Mouse (Mus musculus) forebrain, embryonic 12.5 days (tissue): ENCODE measurements around the gene Bhlha9. TPM values are rescaled to one million over a fixed set of nuclear protein-coding genes. Genes with fewer than 3 reads are reported as not detected.

Source experiments
- ATAC-seq: fragments of 200-750 bp; cut with Nextera tagmentation; 2 replicates; pipeline ENCODE4 v1.8.0; 2017; ENCODE audit warnings: moderate TSS enrichment; ENCODE audit not compliant: low FRiP score
- H3K27ac ChIP-seq: fragments of 300-500 bp; sonication (generic); 2 replicates; pipeline ENCODE4 v1.5.1; 2016; ENCODE audit warnings: mild to moderate bottlenecking
- H3K27me3 ChIP-seq: fragments of 300-500 bp; sonication (generic); 2 replicates; pipeline ENCODE4 v1.6.1; 2016; ENCODE audit warnings: mild to moderate bottlenecking
- H3K36me3 ChIP-seq: fragments of 300-500 bp; sonication (generic); replicated peaks from 2 replicates; pipeline ENCODE4 v1.6.1; 2016; ENCODE audit warnings: mild to moderate bottlenecking
- H3K4me1 ChIP-seq: fragments of 300-500 bp; sonication (generic); 2 replicates; pipeline ENCODE4 v1.6.1; 2016
- H3K4me2 ChIP-seq: fragments of 300-500 bp; sonication (generic); 2 replicates; pipeline ENCODE4 v1.6.1; 2016; ENCODE audit warnings: mild to moderate bottlenecking, moderate library complexity
- H3K4me3 ChIP-seq: fragments of 300-500 bp; sonication (generic); replicated peaks from 2 replicates; pipeline ENCODE4 v1.5.1; 2016; ENCODE audit warnings: mild to moderate bottlenecking
- H3K9ac ChIP-seq: fragments of 300-500 bp; sonication (generic); 2 replicates; pipeline ENCODE4 v1.6.1; 2016; ENCODE audit warnings: mild to moderate bottlenecking
- H3K9me3 ChIP-seq: fragments of 300-500 bp; sonication (generic); 2 replicates; pipeline ENCODE4 v1.6.1; 2016
- WGBS: fragments of 180-500 bp; shearing (Covaris S2); methylation state at CpG from one replicate; pipeline ENCODE4 v1.1.7; 2016; 5-methylcytosine and 5-hydroxymethylcytosine counted together
- polyA plus RNA-seq: library from polyadenylated mRNA; unstranded; fragments of >200 nt; fragmentation: Nextera tagmentation; extraction: Ambion mirVana; gene quantifications from 2 replicates; pipeline ENCODE4 v1.2.1, GENCODE M21; 2016

Bhlha9 gene
- not detected in 2 replicates for polyA plus RNA-seq

- H3K27me3 ChIP-seq = peaks cover 81% of the 10 kb centered on the region
- peak within 1 kb of the TSS; percentile 52 for H3K4me2 ChIP-seq
- no peaks in the 10 kb centered on the region for H3K9me3 ChIP-seq
- peaks cover 7% of the 10 kb centered on the region; the same call in 1 of the 2 replicates for H3K4me1 ChIP-seq
- H3K27ac ChIP-seq = no peak within 1 kb of the TSS
- H3K9ac ChIP-seq = no peak within 1 kb of the TSS
- H3K4me3 ChIP-seq = peak within 1 kb of the TSS; percentile 32
- whole genome bisulfite sequencing = 57% methylated on average over 15 of the region's 15 CpGs
- no peak for ATAC-seq
- no peaks in the 10 kb centered on the region for H3K36me3 ChIP-seq
Measured at GRCm38 (mm10) chr11:76671871-76672475, at the start of gene Bhlha9. TSS of gene Bhlha9 (plus strand) at chr11:76672470.

DNA sequence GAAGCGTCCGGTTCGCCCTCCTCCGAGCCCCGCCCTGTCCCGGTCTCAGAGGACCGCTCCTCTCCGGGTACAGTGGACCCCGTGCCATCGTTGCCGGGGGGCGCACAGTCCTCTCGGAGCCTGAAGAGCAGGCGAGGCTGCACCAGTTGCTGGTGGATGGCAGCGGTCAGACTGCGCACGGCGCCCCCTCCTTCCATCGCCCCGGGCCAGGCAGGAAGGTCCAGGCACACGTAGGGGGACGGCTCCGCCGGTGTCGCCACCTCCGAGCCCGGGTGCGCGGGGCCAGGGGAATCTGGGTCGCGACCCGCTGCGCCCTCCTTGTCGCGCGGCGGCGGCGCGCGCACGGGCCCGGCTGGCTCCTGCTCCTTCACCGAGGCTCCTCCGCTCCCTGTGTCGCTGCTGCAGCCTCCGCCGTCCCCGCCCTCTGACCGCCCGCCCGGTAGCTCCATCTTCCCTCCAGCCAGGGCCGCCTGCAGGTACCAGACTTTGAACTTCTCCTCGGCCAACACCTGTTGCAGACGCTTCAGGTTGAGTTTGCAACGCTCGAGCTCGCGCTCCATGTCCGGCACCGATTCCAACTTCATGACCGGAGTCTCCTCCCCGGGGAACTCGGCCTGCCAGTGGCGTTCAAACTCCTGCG, 49.6 kb upstream of the Bhlha9 start:
- Histone ChIP-seq H3K4me1 (peaks cover 19% of the 10 kb centered on the region), H3K9me3 (no peaks in the 10 kb centered on the region), H3K27me3 (peaks cover 54% of the 10 kb centered on the region), H3K36me3 (no peaks in the 10 kb centered on the region), H3K4me2 (peak overlapping the region; percentile 99), H3K9ac (peak overlapping the region; percentile 67), H3K4me3 (peak overlapping the region; percentile 65), H3K27ac (no peak overlapping the region)
- WGBS = under 1% methylated on average over 54 of the region's 66 CpGs
- peak; percentile 60 for ATAC-seq

- H3K4me3 ChIP-seq = peak overlapping the region; percentile 65
- peak overlapping the region; percentile 99 for H3K4me2 ChIP-seq
- H3K27ac ChIP-seq = no peak overlapping the region
- peak; percentile 86 for ATAC-seq
- H3K9ac ChIP-seq = peak overlapping the region; percentile 67
- under 1% methylated on average over 70 of the region's 72 CpGs for WGBS
- H3K4me1 ChIP-seq = peaks cover 19% of the 10 kb centered on the region
- peaks cover 54% of the 10 kb centered on the region for H3K27me3 ChIP-seq
- no peaks in the 10 kb centered on the region for H3K36me3 ChIP-seq
- no peaks in the 10 kb centered on the region for H3K9me3 ChIP-seq
Measured at GRCm38 (mm10) chr11:76623206-76623961, 48.9 kb upstream of the Bhlha9 start.

DNA sequence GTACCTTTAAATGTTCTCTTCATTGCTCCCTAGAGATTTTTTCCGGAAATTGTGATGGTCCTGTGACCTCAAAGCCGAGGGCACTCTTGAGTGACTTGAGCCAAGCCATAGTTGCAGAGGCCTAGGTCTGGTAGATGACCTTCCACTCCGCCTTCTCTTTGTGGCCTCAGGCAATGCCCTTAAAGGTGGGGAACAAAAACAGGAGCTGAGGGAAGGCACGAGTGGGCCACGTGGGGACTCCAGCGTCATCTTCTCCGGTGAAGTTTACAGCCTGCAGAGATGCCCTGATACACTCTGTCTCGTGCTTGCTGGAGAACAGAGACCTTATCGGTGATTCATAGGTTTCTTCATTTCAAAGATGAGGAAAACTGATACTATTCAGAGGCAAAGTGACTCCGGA, 48.2 kb upstream of the Bhlha9 start:
- Histone ChIP-seq H3K9me3 (no peaks in the 10 kb centered on the region), H3K4me1 (peaks cover 19% of the 10 kb centered on the region), H3K4me3 (no peak overlapping the region), H3K27me3 (peaks cover 54% of the 10 kb centered on the region), H3K36me3 (no peaks in the 10 kb centered on the region), H3K27ac (no peak overlapping the region), H3K9ac (no peak overlapping the region), H3K4me2 (peak overlapping the region; percentile 99)
- no peak for ATAC-seq
- 59% methylated on average over 10 of the region's 10 CpGs for whole genome bisulfite sequencing

- no peak for ATAC-seq
- Histone ChIP-seq H3K36me3 (no peaks in the 10 kb centered on the region), H3K4me3 (no peak overlapping the region), H3K27ac (no peak overlapping the region), H3K4me2 (no peak overlapping the region), H3K4me1 (peaks cover 19% of the 10 kb centered on the region), H3K27me3 (peaks cover 52% of the 10 kb centered on the region), H3K9me3 (no peaks in the 10 kb centered on the region), H3K9ac (no peak overlapping the region)
- WGBS = 85% methylated on average over 3 of the region's 3 CpGs
Measured at GRCm38 (mm10) chr11:76624881-76625280, 47.4 kb upstream of the Bhlha9 start.

- ATAC-seq = no peak
- WGBS = 79% methylated on average over 5 of the region's 5 CpGs
- Histone ChIP-seq H3K4me2 (no peak overlapping the region), H3K27ac (no peak overlapping the region), H3K4me1 (no peaks in the 10 kb centered on the region), H3K9me3 (no peaks in the 10 kb centered on the region), H3K27me3 (peaks cover 22% of the 10 kb centered on the region), H3K9ac (no peak overlapping the region), H3K4me3 (no peak overlapping the region), H3K36me3 (no peaks in the 10 kb centered on the region)
Measured at GRCm38 (mm10) chr11:76628613-76629012, 43.7 kb upstream of the Bhlha9 start.

- no peak for ATAC-seq
- Histone ChIP-seq H3K4me3 (no peak overlapping the region), H3K4me2 (no peak overlapping the region), H3K27ac (no peak overlapping the region), H3K4me1 (no peaks in the 10 kb centered on the region), H3K9me3 (no peaks in the 10 kb centered on the region), H3K36me3 (no peaks in the 10 kb centered on the region), H3K27me3 (0 out of 2 replicates have a peak, but pooled peaks cover 8% of the 10 kb centered on the region), H3K9ac (no peak overlapping the region)
- WGBS = 36% methylated on average over 2 of the region's 2 CpGs
Measured at GRCm38 (mm10) chr11:76630023-76630422, 42.2 kb upstream of the Bhlha9 start.

DNA sequence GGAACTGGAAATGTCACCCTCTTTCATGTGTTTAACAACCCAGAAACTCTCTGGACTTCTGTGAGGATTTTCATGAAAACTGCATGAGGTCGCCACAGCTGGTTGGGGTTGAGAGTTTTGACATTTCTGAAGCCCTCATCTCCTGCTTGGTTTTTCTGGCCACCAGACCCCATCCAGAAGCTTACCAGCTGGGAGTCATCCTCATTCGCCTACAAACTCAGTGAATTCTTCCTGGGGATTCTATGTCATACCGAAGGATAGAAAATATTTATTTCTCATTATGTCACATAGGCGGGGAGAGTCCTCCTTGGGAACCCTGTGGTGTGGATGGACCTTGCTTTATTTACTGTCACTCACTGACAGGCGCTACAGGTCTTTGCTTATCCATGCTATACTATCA, 41.8 kb upstream of the Bhlha9 start:
- Histone ChIP-seq H3K27me3 (0 out of 2 replicates have a peak, but pooled peaks cover 5% of the 10 kb centered on the region), H3K9me3 (no peaks in the 10 kb centered on the region), H3K36me3 (no peaks in the 10 kb centered on the region), H3K9ac (no peak overlapping the region), H3K4me1 (no peaks in the 10 kb centered on the region), H3K4me2 (no peak overlapping the region), H3K27ac (no peak overlapping the region), H3K4me3 (no peak overlapping the region)
- ATAC-seq = no peak
- 83% methylated on average over 5 of the region's 5 CpGs for WGBS

- no peak for ATAC-seq
- no peak overlapping the region for H3K27ac ChIP-seq
- WGBS = 82% methylated on average over 17 of the region's 17 CpGs
Measured at GRCm38 (mm10) chr11:76639269-76639985, 32.8 kb upstream of the Bhlha9 start.

GRCm38 (mm10) chr11:76640231-76640630, 32.0 kb upstream of the Bhlha9 start:
- Histone ChIP-seq H3K9ac (no peak overlapping the region), H3K4me3 (no peak overlapping the region), H3K4me1 (peaks cover 5% of the 10 kb centered on the region), H3K36me3 (no peaks in the 10 kb centered on the region), H3K9me3 (no peaks in the 10 kb centered on the region), H3K27ac (no peak overlapping the region), H3K4me2 (no peak overlapping the region), H3K27me3 (peaks cover 38% of the 10 kb centered on the region)
- ATAC-seq = no peak
- WGBS = 80% methylated on average over 4 of the region's 4 CpGs

More at GRCm38 (mm10) chr11:76639269-76639985, 32.8 kb upstream of the Bhlha9 start:
- Histone ChIP-seq H3K4me2 (no peak overlapping the region), H3K27me3 (peaks cover 30% of the 10 kb centered on the region), H3K9ac (no peak overlapping the region), H3K4me1 (no peaks in the 10 kb centered on the region; the same call in 1 of the 2 replicates), H3K4me3 (no peak overlapping the region), H3K9me3 (no peaks in the 10 kb centered on the region), H3K36me3 (no peaks in the 10 kb centered on the region)

- peaks cover 29% of the 10 kb centered on the region for H3K4me1 ChIP-seq
- no peak for ATAC-seq
- H3K36me3 ChIP-seq = no peaks in the 10 kb centered on the region
- WGBS = 28% methylated on average over 6 of the region's 6 CpGs
- H3K9me3 ChIP-seq = no peaks in the 10 kb centered on the region
- no peak overlapping the region for H3K9ac ChIP-seq
- H3K27ac ChIP-seq = peak overlapping the region; percentile 5; the same call in 1 of the 2 replicates
- peaks cover 50% of the 10 kb centered on the region for H3K27me3 ChIP-seq
- no peak overlapping the region for H3K4me3 ChIP-seq
- no peak overlapping the region for H3K4me2 ChIP-seq
Measured at GRCm38 (mm10) chr11:76644257-76644656, 28.0 kb upstream of the Bhlha9 start.

- H3K27me3 ChIP-seq = peaks cover 58% of the 10 kb centered on the region
- H3K36me3 ChIP-seq = no peaks in the 10 kb centered on the region
- H3K9ac ChIP-seq = no peak overlapping the region
- H3K4me3 ChIP-seq = no peak overlapping the region
- H3K9me3 ChIP-seq = no peaks in the 10 kb centered on the region
- H3K4me2 ChIP-seq = no peak overlapping the region
- peak overlapping the region; percentile 5; the same call in 1 of the 2 replicates for H3K27ac ChIP-seq
- 80% methylated on average over 9 of the region's 9 CpGs for WGBS
- peaks cover 29% of the 10 kb centered on the region for H3K4me1 ChIP-seq
- no peak for ATAC-seq
Measured at GRCm38 (mm10) chr11:76645036-76645435, 27.2 kb upstream of the Bhlha9 start.
